Mouse (Mus musculus) thymus, adult 2 months (tissue): ENCODE data around the gene Prelid3b. TPM values are rescaled to one million over a fixed set of nuclear protein-coding genes. Genes with fewer than 3 reads are reported as not detected.

Source experiments
- DNase-seq: peaks from one replicate; pipeline ENCODE4 v3.0.0; 2021
- H3K27ac ChIP-seq: fragments of 200-500 bp; 2 replicates; pipeline ENCODE4 v1.5.1; 2012; ENCODE audit warnings: low read length, control low read depth; ENCODE audit not compliant: control insufficient read depth, insufficient read depth
- H3K27me3 ChIP-seq: fragments of 200-500 bp; 2 replicates; pipeline ENCODE4 v1.6.1; 2012; ENCODE audit warnings: mild to moderate bottlenecking, low read length, moderate library complexity, mixed read lengths; ENCODE audit not compliant: control insufficient read depth, insufficient read depth
- H3K36me3 ChIP-seq: fragments of 200-500 bp; 2 replicates; pipeline ENCODE4 v1.6.1; 2012; ENCODE audit warnings: mild to moderate bottlenecking, low read length, moderate library complexity; ENCODE audit not compliant: control insufficient read depth, insufficient read depth
- H3K4me1 ChIP-seq: fragments of 200-500 bp; replicated peaks from 2 replicates; pipeline ENCODE4 v1.6.1; 2012; ENCODE audit warnings: low read length; ENCODE audit not compliant: control insufficient read depth, insufficient read depth
- H3K4me3 ChIP-seq: fragments of 200-500 bp; 2 replicates; pipeline ENCODE4 v1.5.1; 2012; ENCODE audit warnings: mild to moderate bottlenecking, low read length, control low read depth, moderate library complexity; ENCODE audit not compliant: control insufficient read depth, insufficient read depth
- CTCF ChIP-seq: fragments of 200-500 bp; IDR thresholded peaks from 2 replicates; pipeline ENCODE4 v1.5.1; 2012; ENCODE audit warnings: mild to moderate bottlenecking, control low read depth, low read length, moderate library complexity, borderline replicate concordance; ENCODE audit not compliant: control insufficient read depth, poor library complexity, insufficient read depth; ENCODE audit errors: extremely low read depth
- POLR2A ChIP-seq: fragments of 200-500 bp; IDR thresholded peaks from 2 replicates; pipeline ENCODE4 v1.6.1; 2012; ENCODE audit warnings: mild to moderate bottlenecking, low read length, control low read depth, moderate library complexity; ENCODE audit not compliant: control insufficient read depth, poor library complexity, insufficient read depth; ENCODE audit errors: extremely low read depth
- WGBS: fragments of 180-500 bp; shearing (Covaris S2); methylation state at CpG from one replicate; pipeline ENCODE4 v1.1.7; 2018; 5-methylcytosine and 5-hydroxymethylcytosine counted together
- polyA plus RNA-seq: library from polyadenylated mRNA; depleted of rRNA; stranded (reverse); fragments of >200 nt; gene quantifications from 2 replicates; pipeline ENCODE4 v1.2.3, GENCODE M21; 2012; rRNA removed

Prelid3b gene
- polyA plus RNA-seq, 1 experiment = 62.8 TPM

DNA sequence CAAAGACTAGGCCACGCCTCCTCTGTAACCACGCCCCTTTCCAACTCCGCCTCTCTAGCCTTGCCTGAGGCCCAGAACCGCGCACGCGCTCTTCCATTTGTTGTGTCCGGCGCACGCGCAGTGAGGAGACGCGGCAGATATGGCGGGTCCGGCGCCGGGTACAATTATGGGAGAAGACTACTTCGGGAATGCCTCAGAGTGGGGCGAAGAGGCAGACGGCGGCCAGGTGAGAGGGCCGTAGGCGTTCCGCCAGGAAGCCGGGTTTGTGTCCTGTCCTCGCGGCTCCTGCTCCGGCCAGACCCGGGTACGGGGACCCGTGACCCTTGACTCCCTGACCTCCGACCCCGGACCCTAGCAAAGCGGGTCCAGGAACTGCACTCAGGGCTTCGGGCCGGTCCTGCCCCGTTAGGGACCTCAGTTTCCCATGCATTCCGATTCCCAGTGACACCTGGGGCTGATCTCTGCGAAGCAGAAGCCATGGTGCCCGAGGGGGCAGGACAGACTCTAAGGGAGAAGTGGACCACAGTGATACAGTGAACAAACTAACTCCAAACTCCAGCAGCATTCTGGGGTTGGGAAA lies 57.1 kb downstream of the Prelid3b start, which contains the start of gene Nelfcd:
Nelfcd (plus strand) TSS at position 74 of the 580 bp plus-strand sequence.
- Histone ChIP-seq H3K36me3 (no peaks in the 10 kb centered on the region; the same call in 1 of the 2 replicates), H3K4me3 (peak within 1 kb of the TSS; percentile 83), H3K4me1 (peaks cover 6% of the 10 kb centered on the region), H3K27me3 (no peaks in the 10 kb centered on the region), H3K27ac (no peak within 1 kb of the TSS)
- peak; percentile 94 for DNase-seq
- peak; percentile 76 for TF ChIP-seq POLR2A
- peak; percentile 35; the same call in 1 of the 2 replicates for TF ChIP-seq CTCF
- under 1% methylated on average over 40 of the region's 40 CpGs for WGBS

Other genes starting within 250 kb of the Prelid3b start
- 681 and 716 TPM in 2 replicates for gene Gnas, start 188.8 kb downstream of the Prelid3b start, polyA plus RNA-seq
- 0.07 and 0.14 TPM in 2 replicates for gene Gm20721, start 126.4 kb downstream of the Prelid3b start, polyA plus RNA-seq
- 99.3 and 107 TPM in 2 replicates for gene Nelfcd, start 57.3 kb downstream of the Prelid3b start, polyA plus RNA-seq
- 252 and 284 TPM in 2 replicates for gene Ctsz, start 34.0 kb downstream of the Prelid3b start, polyA plus RNA-seq
- 0.48 and 1.6 TPM in 2 replicates for gene Tubb1, start 22.4 kb downstream of the Prelid3b start, polyA plus RNA-seq
- 273 and 315 TPM in 2 replicates for gene Atp5e, start 9.0 kb downstream of the Prelid3b start, polyA plus RNA-seq
- 3.1 TPM in 2 replicates for gene Zfp831, start 170.5 kb upstream of the Prelid3b start, polyA plus RNA-seq